Mouse (Mus musculus) G1E (cell line): Measurements from ENCODE around the gene Nrap. TPM values are rescaled to one million over a fixed set of nuclear protein-coding genes. Genes with fewer than 3 reads are reported as not detected.

Source experiments
- ATAC-seq: 2 replicates; pipeline ENCODE4 v1.8.0; 2016; ENCODE audit warnings: mild to moderate bottlenecking; ENCODE audit not compliant: insufficient number of reproducible peaks, poor library complexity, low FRiP score, severe bottlenecking; ENCODE audit errors: extremely low read depth
- DNase-seq: peaks from one replicate; pipeline ENCODE4 v3.0.0; 2012; ENCODE audit warnings: low spot score
- H3K27me3 ChIP-seq: 2 replicates; pipeline ENCODE4 v1.6.1; 2012; ENCODE audit warnings: mild to moderate bottlenecking, low read length, inconsistent platforms; ENCODE audit not compliant: insufficient read depth
- H3K36me3 ChIP-seq: replicated peaks from 2 replicates; pipeline ENCODE3; 2012; ENCODE audit warnings: mild to moderate bottlenecking, inconsistent platforms
- H3K4me1 ChIP-seq: 2 replicates; pipeline ENCODE4 v1.6.1; 2012; ENCODE audit warnings: low read depth, low read length, inconsistent platforms, mixed read lengths; ENCODE audit not compliant: insufficient read depth
- H3K4me3 ChIP-seq: 2 replicates; pipeline ENCODE4 v1.5.1; 2012; ENCODE audit warnings: low read depth, mild to moderate bottlenecking, inconsistent platforms, low read length, moderate library complexity, mixed read lengths
- H3K9me3 ChIP-seq: replicated peaks from 2 replicates; pipeline ENCODE4 v1.6.1; 2012; ENCODE audit warnings: inconsistent platforms
- CTCF ChIP-seq: IDR thresholded peaks from 2 replicates; pipeline ENCODE4 v1.5.1; 2012; ENCODE audit warnings: low read depth, low read length, inconsistent platforms, mixed read lengths
- GATA1 ChIP-seq: IDR thresholded peaks from 2 replicates; pipeline ENCODE4 v1.6.1; 2012; ENCODE audit warnings: borderline replicate concordance, low read length, inconsistent platforms, mixed read lengths
- GATA2 ChIP-seq: IDR thresholded peaks from 2 replicates; pipeline ENCODE4 v1.6.1; 2012; ENCODE audit warnings: low read depth, low read length, inconsistent platforms, borderline replicate concordance
- POLR2AphosphoS5 ChIP-seq: IDR thresholded peaks from 2 replicates; pipeline ENCODE4 v1.6.1; 2012; ENCODE audit warnings: low read depth, low read length, inconsistent platforms; ENCODE audit not compliant: insufficient replicate concordance
- TAL1 ChIP-seq: conservative IDR thresholded peaks from 2 replicates; pipeline ENCODE4 v1.6.1; 2012; ENCODE audit warnings: low read depth, low read length, inconsistent platforms, mixed read lengths
- polyA plus RNA-seq: library from polyadenylated mRNA; stranded (reverse); fragments of >175 nt; gene quantifications from 2 replicates; pipeline ENCODE4 v1.2.3, GENCODE M21; 2012
- total RNA-seq, 2 experiments: library from RNA; stranded (forward) in 1 of 2; stranded (reverse) in 1 of 2; fragments of 200-1000 nt in 1 of 2; fragments of >200 nt in 1 of 2; fragmentation: Nextera tagmentation in 1 of 2; gene quantifications; 2 replicates each; pipeline ENCODE4 v1.2.3; 2014 to 2017

Nrap gene
- total and polyA plus RNA-seq, 3 experiments, result 0.02 to 0.23 (median 0.05) TPM

DNA sequence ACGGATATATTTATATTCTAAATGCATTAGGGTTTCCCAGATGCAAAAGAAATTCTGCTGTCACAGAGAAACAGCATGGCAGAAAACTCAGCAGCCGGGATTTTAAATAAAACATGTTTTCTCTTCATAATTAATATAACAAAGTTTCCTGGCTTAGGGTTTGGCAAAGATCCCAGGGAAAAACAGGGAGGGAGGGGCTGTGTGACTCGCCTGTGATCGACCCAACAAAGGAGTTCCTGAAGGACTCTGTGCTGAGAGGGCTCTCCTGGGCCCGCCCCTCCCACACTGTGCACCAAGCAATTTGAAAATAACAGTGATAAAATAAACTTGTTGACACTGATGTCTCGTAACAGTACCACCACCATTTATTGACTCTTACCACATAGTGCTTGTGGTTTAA, 97.9 kb downstream of the Nrap start:
- TF ChIP-seq TAL1, result no peak
- no peak for TF ChIP-seq GATA1
- TF ChIP-seq CTCF, result no peak
- no peak for TF ChIP-seq GATA2
- TF ChIP-seq POLR2AphosphoS5, result no peak
- ATAC-seq, result no peak
- peaks cover 2% of the 10 kb centered on the region; the same call in 1 of the 2 replicates for H3K27me3 ChIP-seq
- no peaks in the 10 kb centered on the region for H3K36me3 ChIP-seq
- no peaks in the 10 kb centered on the region for H3K9me3 ChIP-seq
- H3K4me3 ChIP-seq, result no peak overlapping the region
- H3K4me1 ChIP-seq, result no peaks in the 10 kb centered on the region
- no peak for DNase-seq

DNA sequence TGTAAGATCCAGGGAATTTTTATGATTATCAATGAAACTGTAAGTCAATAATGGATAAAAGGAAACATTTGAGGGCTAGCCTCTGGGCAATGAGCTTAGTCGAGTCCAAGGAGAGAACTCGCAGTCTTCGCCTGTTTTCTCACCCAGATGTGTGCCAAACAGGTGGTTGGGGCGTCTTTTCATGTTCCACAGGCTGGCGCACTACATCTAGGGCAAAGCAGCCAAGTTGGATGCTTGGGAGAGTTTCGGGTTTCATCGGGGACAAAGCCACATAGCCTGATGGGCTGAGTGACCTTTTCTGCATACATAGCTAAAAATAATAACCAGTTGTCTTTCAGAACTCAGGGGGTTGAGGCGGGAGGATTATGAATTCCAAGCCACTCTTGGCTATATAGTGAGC, 100.2 kb downstream of the Nrap start:
- no peak overlapping the region for H3K4me3 ChIP-seq
- no peaks in the 10 kb centered on the region for H3K36me3 ChIP-seq
- H3K9me3 ChIP-seq, result no peaks in the 10 kb centered on the region
- H3K4me1 ChIP-seq, result no peaks in the 10 kb centered on the region
- no peak for TF ChIP-seq GATA1
- TF ChIP-seq CTCF, result no peak
- no peak for TF ChIP-seq GATA2
- TF ChIP-seq POLR2AphosphoS5, result no peak
- TF ChIP-seq TAL1, result no peak
- ATAC-seq (no peak), DNase-seq (no peak)
- peaks cover 5% of the 10 kb centered on the region; the same call in 1 of the 2 replicates for H3K27me3 ChIP-seq

GRCm38 (mm10) chr19:56288436-56288835, 101.4 kb downstream of the Nrap start:
- no peak overlapping the region for H3K4me3 ChIP-seq

GRCm38 (mm10) chr19:56287580-56288367, 102.1 kb downstream of the Nrap start:
- no peaks in the 10 kb centered on the region for H3K9me3 ChIP-seq
- ATAC-seq (no peak), DNase-seq (no peak)
- peaks cover 5% of the 10 kb centered on the region; the same call in 1 of the 2 replicates for H3K27me3 ChIP-seq
- H3K4me1 ChIP-seq, result no peaks in the 10 kb centered on the region
- H3K36me3 ChIP-seq, result no peaks in the 10 kb centered on the region
- no peak for TF ChIP-seq TAL1
- no peak for TF ChIP-seq GATA2
- no peak for TF ChIP-seq GATA1
- no peak for TF ChIP-seq POLR2AphosphoS5
- TF ChIP-seq CTCF, result no peak
- no peak overlapping the region for H3K4me3 ChIP-seq

More at GRCm38 (mm10) chr19:56288436-56288835, 101.4 kb downstream of the Nrap start:
- Histone ChIP-seq H3K27me3 (peaks cover 5% of the 10 kb centered on the region; the same call in 1 of the 2 replicates), H3K9me3 (no peaks in the 10 kb centered on the region), H3K4me1 (no peaks in the 10 kb centered on the region), H3K36me3 (no peaks in the 10 kb centered on the region)
- ATAC-seq, result no peak
- TF ChIP-seq TAL1 (no peak), GATA2 (no peak), GATA1 (no peak), POLR2AphosphoS5 (no peak), CTCF (no peak)
- no peak for DNase-seq

- H3K36me3 ChIP-seq, result no peaks in the 10 kb centered on the region
- no peak within 1 kb of the TSS for H3K4me3 ChIP-seq
- TF ChIP-seq POLR2AphosphoS5 (no peak), GATA1 (no peak), TAL1 (no peak), CTCF (no peak), GATA2 (no peak)
- DNase-seq, result no peak
- no peaks in the 10 kb centered on the region for H3K9me3 ChIP-seq
- H3K4me1 ChIP-seq, result no peaks in the 10 kb centered on the region
- H3K27me3 ChIP-seq, result 0 out of 2 replicates have a peak, but pooled peaks cover 2% of the 10 kb centered on the region
- ATAC-seq, result no peak
Observed at GRCm38 (mm10) chr19:56286866-56287265, 103.0 kb downstream of the Nrap start, which contains the start of gene Habp2. TSS of gene Habp2 (plus strand) at chr19:56287137.

DNA sequence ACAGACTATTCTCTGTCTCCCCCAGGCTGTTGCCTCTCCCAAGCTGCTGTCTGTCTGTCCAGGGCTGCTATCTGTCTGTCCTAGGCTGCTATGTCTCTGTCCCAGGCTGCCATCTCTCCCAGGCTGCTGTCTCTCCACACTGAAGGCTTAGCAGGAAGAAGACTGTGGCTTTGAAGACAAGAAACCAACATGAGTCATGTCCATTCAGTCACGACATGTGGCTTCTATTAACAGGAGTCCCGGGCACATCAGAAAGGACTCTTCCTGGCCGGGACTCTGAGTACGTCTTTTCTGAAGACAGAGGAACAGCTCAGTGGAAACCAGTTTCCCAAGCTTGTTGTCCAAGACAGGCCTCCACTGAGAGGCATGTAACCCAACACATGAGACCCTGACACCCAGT, 104.6 kb downstream of the Nrap start:
- no peak for ATAC-seq
- Histone ChIP-seq H3K4me3 (no peak overlapping the region), H3K36me3 (no peaks in the 10 kb centered on the region), H3K4me1 (no peaks in the 10 kb centered on the region), H3K9me3 (no peaks in the 10 kb centered on the region), H3K27me3 (0 out of 2 replicates have a peak, but pooled peaks cover 2% of the 10 kb centered on the region)
- no peak for DNase-seq
- TF ChIP-seq POLR2AphosphoS5 (no peak), TAL1 (no peak), GATA2 (no peak), CTCF (no peak), GATA1 (no peak)
